Mouse (Mus musculus) layer of hippocampus, postnatal 10 days (tissue): ENCODE data around the gene Tmcc2. TPM values are rescaled to one million over a fixed set of nuclear protein-coding genes. Genes with fewer than 3 reads are reported as not detected.
"Not testable (repeated sequence)": the region's sequence is repeated elsewhere in the genome, so short reads cannot be mapped to it uniquely, and the experiment has no call there.

Experiments used
- DNase-seq, 2 experiments: peaks; one replicate each; pipeline ENCODE4 v3.0.0; 2021; ENCODE audit warnings: low spot score in 2 of 2
- total RNA-seq, 2 experiments: library from RNA; stranded (reverse); gene quantifications; 2 replicates each; pipeline ENCODE4 v1.2.3; 2021

Tmcc2 gene
- total RNA-seq, 2 experiments from 2014 or later, result 171 to 181 TPM

GRCm38 (mm10) chr1:132370681-132371173 is 20.4 kb downstream of the Tmcc2 start:
- DNase-seq, result no peak

- peak; percentile 86 to 88 for DNase-seq
These were observed 23.2 kb downstream of the Tmcc2 start for GRCm38 (mm10) chr1:132367692-132368506.

GRCm38 (mm10) chr1:132366937-132367336 is 24.1 kb downstream of the Tmcc2 start:
- no peak for DNase-seq

GRCm38 (mm10) chr1:132366235-132366634 is 24.8 kb downstream of the Tmcc2 start:
- no peak for DNase-seq

GRCm38 (mm10) chr1:132365645-132366044 is 25.4 kb downstream of the Tmcc2 start:
- DNase-seq, result no peak

- DNase-seq, result peak; percentile 37 to 59
These were observed 26.1 kb downstream of the Tmcc2 start for GRCm38 (mm10) chr1:132364896-132365557.

GRCm38 (mm10) chr1:132364388-132364787 is 26.7 kb downstream of the Tmcc2 start:
- DNase-seq, result no peak

GRCm38 (mm10) chr1:132361959-132362358 is 29.1 kb downstream of the Tmcc2 start:
- no peak for DNase-seq

GRCm38 (mm10) chr1:132356841-132357240 is 34.2 kb downstream of the Tmcc2 start:
- DNase-seq, result no peak

GRCm38 (mm10) chr1:132355841-132356242 is 35.2 kb downstream of the Tmcc2 start:
- peak; percentile 91 to 92 for DNase-seq

- DNase-seq, result no peak
These were observed 35.9 kb downstream of the Tmcc2 start for GRCm38 (mm10) chr1:132355162-132355601.

GRCm38 (mm10) chr1:132354234-132354633 is 36.8 kb downstream of the Tmcc2 start:
- no peak for DNase-seq

GRCm38 (mm10) chr1:132353389-132353788 is 37.7 kb downstream of the Tmcc2 start:
- no peak for DNase-seq

GRCm38 (mm10) chr1:132351058-132351457 is 40.0 kb downstream of the Tmcc2 start:
- DNase-seq, result no peak

- DNase-seq, result not testable (repeated sequence)
These were observed 41.5 kb downstream of the Tmcc2 start for GRCm38 (mm10) chr1:132349601-132350000.

GRCm38 (mm10) chr1:132349049-132349448 is 42.0 kb downstream of the Tmcc2 start:
- DNase-seq, result not testable (repeated sequence)

GRCm38 (mm10) chr1:132348401-132348800 is 42.7 kb downstream of the Tmcc2 start:
- DNase-seq, result no peak

GRCm38 (mm10) chr1:132346951-132347350 is 44.1 kb downstream of the Tmcc2 start:
- no peak for DNase-seq

GRCm38 (mm10) chr1:132346134-132346851 is 44.8 kb downstream of the Tmcc2 start:
- no peak for DNase-seq

GRCm38 (mm10) chr1:132345514-132345913 is 45.6 kb downstream of the Tmcc2 start:
- no peak for DNase-seq

GRCm38 (mm10) chr1:132343656-132344055 is 47.4 kb downstream of the Tmcc2 start:
- no peak for DNase-seq

- no peak for DNase-seq
These were observed 47.9 kb downstream of the Tmcc2 start for GRCm38 (mm10) chr1:132343191-132343590.
